Mouse (Mus musculus) leukemia stem cell, adult 10-12 weeks (primary cell): ENCODE data around the gene Pld1. TPM values are rescaled to one million over a fixed set of nuclear protein-coding genes. Genes with fewer than 3 reads are reported as not detected.

Source experiments
- polyA plus RNA-seq: library from polyadenylated mRNA; stranded (reverse); fragments of >175 nt; gene quantifications from 2 replicates; pipeline ENCODE4 v1.2.3, GENCODE M21; 2012; ENCODE audit warnings: low replicate concordance

Pld1 gene
- polyA plus RNA-seq: 0.08 TPM in 1 of 2 replicates, not detected in the other

DNA sequence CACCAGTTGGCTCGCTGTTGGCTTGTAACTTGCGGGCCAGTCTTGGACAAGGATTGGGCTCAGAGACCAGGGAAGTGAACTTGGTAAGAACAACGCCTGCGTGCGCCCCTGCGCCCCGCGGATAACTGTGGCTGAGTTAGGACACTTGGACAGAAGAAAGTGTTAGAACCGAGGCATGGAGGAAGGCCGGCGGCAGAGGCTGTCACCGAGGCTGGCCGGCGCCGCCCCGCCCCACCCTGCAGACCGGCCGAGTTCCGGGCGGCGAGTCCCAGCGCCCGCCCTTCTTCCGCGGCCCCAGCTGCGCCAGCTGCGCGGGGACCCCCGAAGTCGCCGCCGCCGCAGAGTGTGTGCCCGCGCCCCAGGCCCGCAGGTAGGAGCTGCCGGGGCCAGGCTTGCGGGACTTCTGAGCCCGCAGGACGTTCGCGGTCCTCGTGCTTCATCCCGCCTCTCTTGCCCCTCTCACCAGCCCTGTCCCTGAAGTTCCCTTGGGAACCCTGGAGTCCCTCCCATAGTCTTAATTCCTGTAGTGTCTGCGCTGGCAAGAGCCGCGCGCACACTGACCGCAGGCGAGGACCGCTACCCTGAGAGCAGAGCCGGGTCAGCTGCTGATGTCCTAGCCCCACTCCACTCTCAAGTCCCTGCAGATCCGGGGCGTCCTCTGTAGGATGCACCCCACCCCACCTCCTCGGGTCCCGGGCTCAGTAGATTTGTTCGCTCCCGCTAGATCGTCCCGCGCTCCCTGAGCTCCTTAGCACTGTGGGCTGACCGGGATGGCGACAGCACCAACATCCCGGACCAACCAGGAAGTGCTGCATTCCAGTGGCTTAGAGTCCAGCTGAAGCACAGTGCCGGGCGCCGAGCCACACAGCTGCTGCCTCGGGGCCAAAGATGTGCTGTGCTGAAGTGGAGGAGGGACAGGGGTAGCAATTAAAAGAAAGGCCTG is at the start of gene Pld1:
Pld1 (plus strand) TSS at position 315 of the 943 bp plus-strand sequence.

DNA sequence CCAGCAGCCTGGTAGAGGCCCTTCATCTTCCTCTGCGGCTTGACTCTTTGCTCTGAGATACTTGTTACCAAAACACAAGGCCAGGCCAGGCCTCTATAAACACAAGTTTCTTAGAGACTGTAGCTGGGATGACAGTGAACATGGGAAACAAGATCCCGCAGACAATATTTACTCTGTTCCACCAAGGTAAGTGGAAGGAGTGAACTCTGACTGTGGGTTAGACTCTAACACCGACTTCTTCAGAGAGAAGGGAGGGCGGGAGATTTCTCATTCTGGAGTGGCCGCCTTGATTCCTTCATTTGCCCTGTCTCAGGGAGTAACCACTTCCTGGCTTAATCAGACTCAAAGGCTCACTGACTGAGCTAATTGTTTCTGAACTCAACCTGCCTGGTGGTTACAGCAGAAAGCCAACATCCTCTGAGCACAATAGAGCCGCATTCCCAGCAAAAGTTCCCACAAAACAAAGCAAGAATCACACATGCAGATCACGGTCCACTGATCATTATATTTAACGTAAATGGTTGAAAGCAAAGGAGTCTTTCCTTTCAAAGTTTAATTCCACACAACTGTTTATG is 42.1 kb upstream of the Pld1 start, which contains the start of gene Tmem212:
Tmem212 (minus strand) TSS at position 51 of the 575 bp plus-strand sequence.

Other genes with a start within 250 kb of the Pld1 start
- 1.2 and 1.5 TPM in 2 replicates for gene Fndc3b, start 227.4 kb upstream of the Pld1 start, polyA plus RNA-seq
- gene Tmem212, start 42.3 kb upstream of the Pld1 start, polyA plus RNA-seq: not detected in 2 replicates